Mouse (Mus musculus) T-cell, adult 66 days (primary cell): ENCODE measurements around the gene Acot7. TPM values are rescaled to one million over a fixed set of nuclear protein-coding genes. Genes with fewer than 3 reads are reported as not detected.

ENCODE experiments used
- total RNA-seq, 2 experiments: library from RNA; stranded (reverse); gene quantifications; 3 replicates in 1 of 2; 4 replicates in 1 of 2; pipeline ENCODE4 v1.2.4; 2023

Acot7 gene
- 10 to 100 TPM; 14.4 to 24.5 TPM for total RNA-seq

GRCm38 (mm10) chr4:152177537-152178343 lies at the start of gene Acot7:
TSS of gene Acot7 (plus strand) at chr4:152178134.

GRCm38 (mm10) chr4:152151966-152152544 lies 25.9 kb upstream of the Acot7 start, which contains the start of gene Espn:
TSS of gene Espn (minus strand) at chr4:152152371.

GRCm38 (mm10) chr4:152158585-152159284 lies 19.2 kb upstream of the Acot7 start, which contains the start of gene Hes2:
TSS of gene Hes2 (plus strand) at chr4:152158867.

GRCm38 (mm10) chr4:152273621-152274236 lies 95.8 kb downstream of the Acot7 start, which contains the start of gene Gpr153:
TSS of gene Gpr153 (plus strand) at chr4:152274232.

GRCm38 (mm10) chr4:152291562-152291961 lies 113.6 kb downstream of the Acot7 start, which contains the start of gene Hes3:
TSS of gene Hes3 (minus strand) at chr4:152291662.

GRCm38 (mm10) chr4:152296874-152297861 lies 119.2 kb downstream of the Acot7 start, which contains the start of gene Icmt:
TSS of gene Icmt (plus strand) at chr4:152297227.

GRCm38 (mm10) chr4:152318517-152319234 lies 140.7 kb downstream of the Acot7 start, which contains the start of gene Rnf207:
TSS of gene Rnf207 (minus strand) at chr4:152318993.

Other genes starting within 250 kb of the Acot7 start
- 10 to 100 TPM; 54.1 to 56.7 TPM for gene Dnajc11, start 244.4 kb upstream of the Acot7 start, total RNA-seq
- gene Thap3, start 189.1 kb upstream of the Acot7 start, total RNA-seq = 10 to 100 TPM; 48.5 to 53.2 TPM
- 10 to 100 TPM; 11.0 to 13.6 TPM for gene Phf13, start 181.9 kb upstream of the Acot7 start, total RNA-seq
- gene Klhl21, start 169.3 kb upstream of the Acot7 start, total RNA-seq = 10 to 100 TPM; 31.3 to 31.8 TPM
- gene Zbtb48, start 150.5 kb upstream of the Acot7 start, total RNA-seq = 10 to 100 TPM; 16.7 to 21.6 TPM
- not detected for gene Tas1r1, start 139.6 kb upstream of the Acot7 start, total RNA-seq
- 10 to 100 TPM; 42.6 to 45.7 TPM for gene Nol9, start 138.8 kb upstream of the Acot7 start, total RNA-seq
- gene Plekhg5, start 105.6 kb upstream of the Acot7 start, total RNA-seq = 1 to 10 TPM; 3.5 to 4.1 TPM
- gene Tnfrsf25, start 62.2 kb upstream of the Acot7 start, total RNA-seq = 10 to 100 TPM; 25.5 to 32.1 TPM
- gene Espn, start 25.8 kb upstream of the Acot7 start, total RNA-seq = 1 to 10 TPM; 1.8 to 2.3 TPM
- not detected for gene Hes2, start 19.3 kb upstream of the Acot7 start, total RNA-seq
- gene Gpr153, start 96.1 kb downstream of the Acot7 start, total RNA-seq = under 1 TPM; 0.59 to 0.84 TPM
- not detected for gene Hes3, start 113.5 kb downstream of the Acot7 start, total RNA-seq
- gene Icmt, start 119.1 kb downstream of the Acot7 start, total RNA-seq = 10 to 100 TPM; 19.1 to 21.9 TPM
- not detected for gene Rnf207, start 140.9 kb downstream of the Acot7 start, total RNA-seq
- gene Rpl22, start 147.6 kb downstream of the Acot7 start, total RNA-seq = 1,000 to 10,000 TPM; 1,056 to 1,070 TPM
- gene Chd5, start 160.5 kb downstream of the Acot7 start, total RNA-seq = under 1 TPM in 1 of 2 experiments, not detected in 1; 0.06 TPM